Mouse (Mus musculus): ENCODE results near the gene Maats1. TPM values are rescaled to one million over a fixed set of nuclear protein-coding genes. Genes with fewer than 3 reads are reported as not detected.
A peak's percentile ranks its signal among the peaks of the same experiment; 100 is the strongest.

Gene Maats1
- polyA plus RNA-seq, 1 experiment from 2014 or later: 0.98 TPM

DNA sequence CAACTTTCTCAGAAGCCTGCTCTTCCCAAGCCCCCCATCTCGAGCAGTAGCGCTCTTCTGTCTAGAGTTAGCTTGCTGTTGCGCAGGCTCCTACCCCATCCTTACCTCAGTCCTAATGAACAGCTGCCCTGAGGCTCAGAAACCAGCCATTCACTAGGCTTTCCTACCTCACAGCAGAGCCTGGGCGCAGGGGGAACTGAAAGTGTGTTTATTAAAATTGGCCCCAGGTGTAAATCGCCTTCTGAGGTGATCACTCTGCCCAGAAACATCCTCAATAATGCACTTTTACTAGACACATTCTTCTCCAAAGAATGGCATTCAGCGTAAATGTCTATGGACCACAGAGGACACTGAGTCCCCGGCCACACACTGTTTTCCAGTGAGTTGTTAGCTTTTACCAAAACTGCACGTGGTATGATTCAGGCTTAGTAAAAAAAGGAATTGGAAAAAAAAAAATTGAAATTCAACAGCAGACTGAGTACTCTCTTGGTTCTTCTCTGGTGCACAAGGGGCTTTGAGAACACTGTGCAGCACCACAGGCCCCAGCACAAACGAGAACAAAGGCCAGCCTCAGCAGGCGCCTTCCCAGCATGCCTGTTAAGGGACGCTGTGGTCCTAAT is 15.1 kb downstream of the Maats1 start:
- DNase-seq (ENCODE audit: low spot score): no peak
- Histone ChIP-seq H3K27me3 (ENCODE audit: low read depth, poor library complexity, severe bottlenecking) (no peaks in the 10 kb centered on the region), H3K9me3 (replicated peaks) (no peaks in the 10 kb centered on the region), H3K36me3 (0 out of 2 replicates have a peak, but pooled peaks cover 2% of the 10 kb centered on the region), H3K4me1 (no peaks in the 10 kb centered on the region), H3K4me3 (no peak overlapping the region), H3K27ac (replicated peaks) (no peak overlapping the region)
- WGBS: 87% methylated on average over 11 of the region's 11 CpGs

DNA sequence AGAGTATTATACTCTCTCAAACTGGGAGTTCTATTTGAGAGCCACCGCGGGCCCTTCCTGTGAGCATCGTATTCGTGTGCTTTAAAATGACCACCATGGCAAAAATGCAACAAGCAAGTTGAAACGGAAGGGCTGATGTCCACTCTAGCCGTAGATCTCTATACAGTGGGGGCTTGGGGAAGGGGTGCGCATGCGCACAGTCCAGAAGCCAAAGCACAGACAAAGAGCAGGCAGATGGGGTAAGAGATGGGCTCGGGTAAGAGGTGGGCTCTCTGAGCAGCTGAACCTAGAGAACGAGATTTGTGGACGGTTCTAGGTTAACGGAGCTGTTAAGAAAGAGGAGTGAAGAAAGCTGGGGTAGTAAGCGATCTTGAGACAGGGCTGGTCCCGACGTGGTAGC is 17.6 kb downstream of the Maats1 start:
- DNase-seq (ENCODE audit: low spot score): no peak
- 0 out of 2 replicates have a peak, but pooled peaks cover 1% of the 10 kb centered on the region for H3K36me3 ChIP-seq
- no peaks in the 10 kb centered on the region for H3K4me1 ChIP-seq
- H3K27ac ChIP-seq (replicated peaks): no peak overlapping the region
- H3K27me3 ChIP-seq (ENCODE audit: low read depth, poor library complexity, severe bottlenecking): no peaks in the 10 kb centered on the region
- no peak overlapping the region for H3K4me3 ChIP-seq
- WGBS: 91% methylated on average over 15 of the region's 15 CpGs
- H3K9me3 ChIP-seq (replicated peaks): no peaks in the 10 kb centered on the region

DNA sequence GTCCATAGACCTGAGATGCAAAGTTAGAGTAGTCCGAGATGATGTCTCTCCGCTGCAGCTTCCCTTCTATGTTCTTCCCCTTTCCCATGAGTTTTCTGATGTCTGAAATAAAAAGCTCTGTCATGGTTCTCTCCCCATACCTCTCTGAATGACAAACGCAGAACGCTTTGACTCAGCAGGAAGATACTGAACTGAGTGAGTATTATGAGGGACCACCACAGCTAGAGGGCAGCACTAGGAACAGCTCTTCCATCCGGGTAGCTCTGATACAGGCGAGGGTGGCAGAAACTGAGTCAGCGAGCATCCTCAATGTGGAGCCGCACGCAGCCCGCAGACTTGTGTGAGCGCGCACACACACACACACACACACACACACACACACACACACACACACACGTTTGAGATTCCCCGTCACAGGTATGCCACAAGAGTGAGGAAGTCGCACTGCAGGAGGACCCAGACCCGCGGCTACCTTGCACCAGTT is 20.4 kb downstream of the Maats1 start:
- Histone ChIP-seq H3K27me3 (ENCODE audit: low read depth, poor library complexity, severe bottlenecking) (no peaks in the 10 kb centered on the region), H3K27ac (replicated peaks) (0 out of 2 replicates have a peak overlapping the region, but pooled peaks have one; percentile 18), H3K36me3 (no peaks in the 10 kb centered on the region), H3K9me3 (replicated peaks) (no peaks in the 10 kb centered on the region), H3K4me3 (peak overlapping the region; percentile 40), H3K4me1 (no peaks in the 10 kb centered on the region)
- WGBS: 30% methylated on average over 17 of the region's 17 CpGs
- DNase-seq (ENCODE audit: low spot score): peak; percentile 62

DNA sequence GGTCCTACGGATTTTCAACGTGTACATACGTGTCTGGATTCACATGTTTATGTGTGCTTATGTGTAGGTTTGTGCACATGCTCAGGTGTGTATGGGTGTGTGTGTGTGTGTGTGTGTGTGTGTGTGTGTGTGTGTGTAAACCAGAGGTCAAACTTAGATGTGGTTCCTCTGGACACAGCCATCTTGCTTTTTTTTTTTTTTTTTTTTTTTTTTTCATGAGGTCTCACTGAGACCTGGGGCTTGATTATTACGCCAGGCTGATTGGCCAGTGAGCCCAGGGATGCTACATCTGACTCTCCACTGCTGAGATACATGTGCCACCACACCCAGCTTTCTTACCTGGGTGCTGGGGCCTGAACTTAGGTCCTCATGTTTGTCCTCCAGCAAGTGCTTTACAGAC is 22.9 kb downstream of the Maats1 start:
- H3K36me3 ChIP-seq: no peaks in the 10 kb centered on the region
- no peak overlapping the region for H3K27ac ChIP-seq (replicated peaks)
- no peaks in the 10 kb centered on the region for H3K9me3 ChIP-seq (replicated peaks)
- no peak overlapping the region for H3K4me3 ChIP-seq
- H3K4me1 ChIP-seq: no peaks in the 10 kb centered on the region
- 87% methylated on average over 4 of the region's 4 CpGs for WGBS
- H3K27me3 ChIP-seq (ENCODE audit: low read depth, poor library complexity, severe bottlenecking): no peaks in the 10 kb centered on the region
- no peak for DNase-seq (ENCODE audit: low spot score)

DNA sequence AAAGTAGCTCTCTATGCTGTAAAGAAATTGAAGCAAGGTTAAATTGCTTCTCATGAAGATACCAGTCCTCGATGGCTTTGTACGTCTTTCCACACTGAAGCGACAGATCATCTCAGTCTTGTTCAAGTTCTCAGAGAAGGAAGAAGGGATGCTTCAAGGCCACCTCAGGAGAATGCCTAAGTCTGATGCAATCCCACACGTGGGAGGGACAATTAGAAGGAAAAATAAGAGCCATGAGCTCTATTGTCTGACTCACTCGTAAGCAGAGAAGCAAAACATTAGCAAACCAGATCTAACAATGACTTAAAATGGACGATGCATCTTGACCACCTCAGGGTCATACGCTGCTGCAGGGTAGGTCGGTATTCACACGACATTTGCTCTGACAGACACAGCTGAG is 23.5 kb downstream of the Maats1 start:
- no peak overlapping the region for H3K4me3 ChIP-seq
- H3K9me3 ChIP-seq (replicated peaks): no peaks in the 10 kb centered on the region
- no peaks in the 10 kb centered on the region for H3K36me3 ChIP-seq
- H3K4me1 ChIP-seq: no peaks in the 10 kb centered on the region
- no peak for DNase-seq (ENCODE audit: low spot score)
- H3K27ac ChIP-seq (replicated peaks): no peak overlapping the region
- H3K27me3 ChIP-seq (ENCODE audit: low read depth, poor library complexity, severe bottlenecking): no peaks in the 10 kb centered on the region
- 85% methylated on average over 9 of the region's 9 CpGs for WGBS

DNA sequence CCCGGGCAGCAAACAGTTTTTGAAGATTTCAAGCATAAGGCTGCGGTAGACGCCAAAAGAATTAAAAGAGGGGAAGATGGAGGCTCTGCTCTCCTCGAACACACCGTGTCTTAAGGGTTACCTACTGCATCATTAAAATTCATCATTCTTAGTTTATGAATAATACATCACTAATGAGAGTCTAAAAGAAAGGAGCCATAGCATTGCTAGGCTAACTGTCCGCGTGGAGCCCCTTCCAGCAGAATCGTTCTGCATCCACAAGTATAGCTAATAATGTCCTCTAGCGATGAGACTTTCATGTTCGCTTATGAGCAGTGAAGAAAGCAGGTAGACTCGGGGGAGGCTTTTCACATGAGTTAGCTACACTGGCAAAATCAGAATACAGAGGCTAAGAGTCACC is 33.7 kb downstream of the Maats1 start:
- Histone ChIP-seq H3K27me3 (ENCODE audit: low read depth, poor library complexity, severe bottlenecking) (no peaks in the 10 kb centered on the region), H3K27ac (replicated peaks) (no peak overlapping the region), H3K36me3 (no peaks in the 10 kb centered on the region), H3K4me3 (no peak overlapping the region), H3K9me3 (replicated peaks) (no peaks in the 10 kb centered on the region), H3K4me1 (peaks cover 18% of the 10 kb centered on the region)
- 89% methylated on average over 11 of the region's 11 CpGs for WGBS
- DNase-seq (ENCODE audit: low spot score): no peak

DNA sequence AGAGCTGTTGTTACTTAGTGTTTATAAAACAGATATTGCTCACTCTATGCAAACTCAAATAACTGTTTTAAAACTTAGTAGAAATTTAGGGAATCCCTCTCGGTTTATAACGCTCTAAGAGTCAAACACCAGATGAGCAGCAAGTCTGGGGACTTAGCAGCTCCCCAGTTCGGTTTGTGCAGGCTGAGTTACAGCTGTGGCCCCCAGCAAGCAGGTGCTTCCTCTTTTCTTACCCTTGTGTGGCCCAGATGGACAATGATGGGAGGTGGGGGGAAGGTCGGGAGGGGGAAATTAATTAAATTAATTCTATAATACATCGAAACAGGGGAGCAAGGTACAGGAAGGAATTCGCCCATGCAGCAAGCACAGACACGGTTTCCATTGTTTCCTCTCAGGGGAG is 34.3 kb downstream of the Maats1 start:
- Histone ChIP-seq H3K27ac (replicated peaks) (peak overlapping the region; percentile 49; the same call in 1 of the 2 replicates), H3K36me3 (no peaks in the 10 kb centered on the region), H3K4me1 (peaks cover 18% of the 10 kb centered on the region), H3K27me3 (ENCODE audit: low read depth, poor library complexity, severe bottlenecking) (no peaks in the 10 kb centered on the region), H3K9me3 (replicated peaks) (no peaks in the 10 kb centered on the region), H3K4me3 (no peak overlapping the region)
- 61% methylated on average over 7 of the region's 7 CpGs for WGBS
- DNase-seq (ENCODE audit: low spot score): no peak

DNA sequence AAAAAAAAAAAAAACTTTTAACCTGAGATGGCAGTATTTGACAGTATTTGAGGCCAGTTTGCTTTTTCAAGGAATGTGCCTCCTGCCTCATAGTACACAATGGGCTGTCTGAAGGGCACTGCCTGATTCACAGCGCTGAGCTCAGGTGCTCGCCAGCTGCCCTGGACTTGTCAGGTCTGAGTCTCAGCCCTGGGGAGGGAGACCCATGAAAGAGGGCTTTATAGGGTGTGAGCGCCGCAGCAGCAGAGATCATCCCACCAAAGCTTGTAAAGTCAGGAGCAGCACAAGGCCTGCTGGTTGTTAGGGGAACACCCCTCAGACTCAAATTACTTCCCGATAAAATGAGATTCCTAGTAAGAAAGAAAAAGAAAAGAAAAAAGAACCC is 34.7 kb downstream of the Maats1 start:
- no peaks in the 10 kb centered on the region for H3K27me3 ChIP-seq (ENCODE audit: low read depth, poor library complexity, severe bottlenecking)
- no peaks in the 10 kb centered on the region for H3K36me3 ChIP-seq
- no peak for DNase-seq (ENCODE audit: low spot score)
- H3K27ac ChIP-seq (replicated peaks): no peak overlapping the region
- H3K4me3 ChIP-seq: no peak overlapping the region
- WGBS: 51% methylated on average over 5 of the region's 5 CpGs
- H3K9me3 ChIP-seq (replicated peaks): no peaks in the 10 kb centered on the region
- peaks cover 18% of the 10 kb centered on the region for H3K4me1 ChIP-seq

DNA sequence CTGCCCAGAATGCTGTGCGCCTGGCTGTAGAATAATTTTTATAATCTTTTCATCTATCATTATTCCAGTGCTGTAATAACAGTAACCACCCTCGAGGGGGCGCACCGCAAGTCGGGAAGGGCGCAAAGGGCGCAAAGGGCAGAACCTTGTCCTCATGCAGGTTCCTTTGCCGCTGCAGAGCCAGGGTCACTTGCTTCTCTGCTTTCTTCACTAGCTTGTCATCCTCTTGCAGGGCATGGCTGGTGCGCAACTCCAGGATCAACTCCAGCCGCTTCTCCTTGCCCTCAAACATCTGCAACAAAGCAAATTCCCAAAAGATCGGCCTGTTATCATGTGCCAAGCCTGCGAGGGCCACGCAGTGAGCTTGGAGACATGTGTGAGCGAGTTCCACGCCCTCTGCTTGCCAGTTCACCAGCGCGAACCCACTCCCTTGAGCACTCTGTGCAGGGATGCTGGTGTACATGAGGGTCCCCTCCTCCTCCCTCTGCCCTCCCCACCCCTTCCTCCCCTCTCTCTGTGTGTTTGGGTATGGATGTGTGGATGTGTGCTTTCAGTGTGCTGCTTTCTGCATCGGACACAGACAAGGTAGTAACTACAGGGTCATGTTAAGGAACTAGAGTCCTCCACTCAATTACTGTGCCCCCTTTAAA is 35.2 kb downstream of the Maats1 start:
- peak; percentile 33 for DNase-seq (ENCODE audit: low spot score)
- Histone ChIP-seq H3K27me3 (ENCODE audit: low read depth, poor library complexity, severe bottlenecking) (no peaks in the 10 kb centered on the region), H3K9me3 (replicated peaks) (no peaks in the 10 kb centered on the region), H3K4me1 (peaks cover 18% of the 10 kb centered on the region), H3K27ac (replicated peaks) (peak overlapping the region; percentile 42; the same call in 1 of the 2 replicates), H3K36me3 (no peaks in the 10 kb centered on the region), H3K4me3 (no peak overlapping the region)
- WGBS: 51% methylated on average over 18 of the region's 18 CpGs

DNA sequence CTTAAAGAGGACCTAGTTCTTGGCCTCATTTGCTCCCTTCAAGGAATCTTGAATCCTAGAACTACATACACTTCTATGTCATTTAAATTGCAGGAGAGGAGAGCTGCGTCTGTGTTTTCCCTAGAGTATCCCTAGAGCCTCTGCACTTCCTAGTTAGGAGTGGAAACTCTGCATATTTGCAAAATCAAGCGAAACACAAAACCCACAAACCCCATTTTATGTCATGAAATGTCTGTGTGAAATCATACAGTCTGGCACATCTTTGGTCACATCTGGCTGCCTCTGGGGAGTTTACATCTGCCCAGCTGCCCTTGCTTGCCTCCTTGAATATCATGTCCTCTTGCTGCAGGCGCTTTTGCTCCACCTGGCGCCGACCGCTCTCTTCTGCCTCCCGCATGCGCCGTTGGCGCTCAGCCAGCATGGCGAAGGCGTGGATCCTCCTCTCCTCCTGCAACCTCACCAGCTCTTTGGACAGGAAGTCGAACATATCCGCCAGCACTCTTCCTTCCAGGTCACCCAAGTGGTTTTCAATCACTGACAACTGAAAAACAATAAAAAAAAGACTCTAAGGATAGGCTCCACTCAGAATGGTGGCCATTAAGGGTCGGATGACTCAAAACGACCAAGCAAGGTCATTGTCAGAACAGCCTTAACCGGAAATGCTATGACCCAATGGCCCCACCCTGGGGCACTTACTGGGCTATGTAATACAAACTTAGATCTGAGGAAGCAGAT is 37.3 kb downstream of the Maats1 start:
- Histone ChIP-seq H3K36me3 (no peaks in the 10 kb centered on the region), H3K27me3 (ENCODE audit: low read depth, poor library complexity, severe bottlenecking) (no peaks in the 10 kb centered on the region), H3K4me3 (no peak overlapping the region), H3K9me3 (replicated peaks) (no peaks in the 10 kb centered on the region), H3K4me1 (peaks cover 18% of the 10 kb centered on the region), H3K27ac (replicated peaks) (no peak overlapping the region)
- 85% methylated on average over 17 of the region's 17 CpGs for WGBS
- DNase-seq (ENCODE audit: low spot score): no peak

DNA sequence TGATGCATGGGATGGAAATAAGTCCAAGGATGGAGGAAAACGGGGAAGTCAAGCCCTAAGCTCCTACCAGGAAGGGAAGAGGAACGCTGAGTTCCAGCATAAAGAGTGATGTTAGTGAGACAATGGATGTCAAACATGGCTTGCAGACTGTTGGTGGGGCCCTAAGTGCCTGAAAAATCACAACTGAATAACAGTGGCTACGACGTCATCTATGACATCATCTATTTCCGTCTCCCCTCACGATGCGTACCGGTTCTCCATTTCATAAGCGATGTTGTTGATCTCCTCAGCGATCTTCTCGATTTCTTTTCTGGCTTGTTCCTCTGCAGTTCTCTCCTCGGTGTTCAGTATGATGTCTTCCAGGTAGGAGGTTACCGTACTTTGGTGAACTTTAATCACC is 39.6 kb downstream of the Maats1 start:
- Histone ChIP-seq H3K27ac (replicated peaks) (no peak overlapping the region), H3K27me3 (ENCODE audit: low read depth, poor library complexity, severe bottlenecking) (no peaks in the 10 kb centered on the region), H3K4me1 (peaks cover 11% of the 10 kb centered on the region), H3K36me3 (no peaks in the 10 kb centered on the region), H3K4me3 (no peak overlapping the region), H3K9me3 (replicated peaks) (no peaks in the 10 kb centered on the region)
- no peak for DNase-seq (ENCODE audit: low spot score)
- 93% methylated on average over 13 of the region's 13 CpGs for WGBS

DNA sequence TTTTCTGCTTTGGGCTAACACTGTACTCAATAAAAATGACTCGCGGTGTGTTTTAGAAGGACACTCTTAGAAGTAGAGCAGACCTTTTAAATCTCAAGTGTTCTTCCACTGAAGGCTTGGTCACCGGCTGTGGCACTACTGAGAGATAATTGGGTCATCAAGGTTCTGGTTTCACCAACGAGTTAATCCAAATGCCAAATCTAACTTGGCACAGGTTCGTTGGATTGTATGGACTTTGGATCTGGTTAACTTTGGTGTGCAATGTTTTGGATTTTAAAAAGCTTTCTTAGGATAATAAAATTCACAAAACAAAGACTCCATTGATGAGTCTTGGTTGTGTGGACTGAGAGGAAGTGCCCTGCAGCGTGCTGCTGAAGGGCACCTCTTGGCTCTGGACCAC is 43.5 kb downstream of the Maats1 start:
- Histone ChIP-seq H3K9me3 (replicated peaks) (no peaks in the 10 kb centered on the region), H3K36me3 (no peaks in the 10 kb centered on the region), H3K4me3 (no peak overlapping the region), H3K27me3 (ENCODE audit: low read depth, poor library complexity, severe bottlenecking) (no peaks in the 10 kb centered on the region), H3K27ac (replicated peaks) (no peak overlapping the region), H3K4me1 (no peaks in the 10 kb centered on the region)
- no peak for DNase-seq (ENCODE audit: low spot score)
- 92% methylated on average over 6 of the region's 6 CpGs for WGBS

Measured in midbrain, embryonic 10.5 days (tissue).